Mouse (Mus musculus) cerebellum, adult 2 months (tissue): ENCODE measurements around the gene Thsd4.

ENCODE experiments used
- CTCF ChIP-seq: fragments of 200-500 bp; IDR thresholded peaks from 2 replicates; pipeline ENCODE4 v1.5.1; 2011; ENCODE audit warnings: low read depth, mild to moderate bottlenecking, control low read depth, low read length, moderate library complexity, borderline replicate concordance; ENCODE audit not compliant: insufficient read depth
- POLR2A ChIP-seq: fragments of 200-500 bp; IDR thresholded peaks from 2 replicates; pipeline ENCODE4 v1.6.1; 2011; ENCODE audit warnings: low read length, control low read depth, borderline replicate concordance; ENCODE audit not compliant: insufficient read depth

- TF ChIP-seq CTCF: no peak
- TF ChIP-seq POLR2A: no peak
Observed at GRCm38 (mm10) chr9:60010285-60010684, 511.6 kb downstream of the Thsd4 start.
